Mouse (Mus musculus) midbrain, embryonic 13.5 days (tissue): Measurements from ENCODE around the gene Palm2. TPM values are rescaled to one million over a fixed set of nuclear protein-coding genes. Genes with fewer than 3 reads are reported as not detected.

Experiments
- ATAC-seq: fragments of 200-750 bp; cut with Nextera tagmentation; 2 replicates; pipeline ENCODE4 v1.8.0; 2017; ENCODE audit warnings: mild to moderate bottlenecking, moderate TSS enrichment, moderate library complexity
- H3K27ac ChIP-seq: fragments of 300-500 bp; sonication (generic); 2 replicates; pipeline ENCODE4 v1.5.1; 2015; ENCODE audit warnings: inconsistent platforms, mild to moderate bottlenecking, moderate library complexity
- H3K27me3 ChIP-seq: fragments of 300-500 bp; sonication (generic); 2 replicates; pipeline ENCODE4 v1.6.1; 2015; ENCODE audit warnings: mild to moderate bottlenecking, inconsistent platforms
- H3K36me3 ChIP-seq: fragments of 300-500 bp; sonication (generic); 2 replicates; pipeline ENCODE4 v1.6.1; 2015; ENCODE audit warnings: mild to moderate bottlenecking, inconsistent platforms
- H3K4me1 ChIP-seq: fragments of 300-500 bp; sonication (generic); replicated peaks from 2 replicates; pipeline ENCODE4 v1.6.1; 2015; ENCODE audit warnings: inconsistent platforms
- H3K4me2 ChIP-seq: fragments of 300-500 bp; sonication (generic); replicated peaks from 2 replicates; pipeline ENCODE4 v1.6.1; 2015; ENCODE audit warnings: moderate library complexity, mild to moderate bottlenecking, inconsistent platforms
- H3K4me3 ChIP-seq: fragments of 300-500 bp; sonication (generic); replicated peaks from 2 replicates; pipeline ENCODE4 v1.5.1; 2015; ENCODE audit warnings: mild to moderate bottlenecking, inconsistent platforms
- H3K9ac ChIP-seq: fragments of 300-500 bp; sonication (generic); replicated peaks from 2 replicates; pipeline ENCODE4 v1.6.1; 2015; ENCODE audit warnings: mild to moderate bottlenecking, inconsistent platforms
- H3K9me3 ChIP-seq: fragments of 300-500 bp; sonication (generic); 2 replicates; pipeline ENCODE4 v1.6.1; 2016; ENCODE audit warnings: mild to moderate bottlenecking, inconsistent platforms
- WGBS: fragments of 180-500 bp; shearing (Covaris S2); methylation state at CpG from one replicate; pipeline ENCODE4 v1.1.7; 2015; 5-methylcytosine and 5-hydroxymethylcytosine counted together
- polyA plus RNA-seq: library from polyadenylated mRNA; unstranded; fragments of >200 nt; fragmentation: Nextera tagmentation; extraction: Ambion mirVana; gene quantifications from 2 replicates; pipeline ENCODE4 v1.2.1, GENCODE M21; 2015

Palm2 gene
- polyA plus RNA-seq, 1 experiment from 2014 or later = 4.2 TPM

GRCm38 (mm10) chr4:57606258-57606657 is 172.2 kb downstream of the Palm2 start:
- Histone ChIP-seq H3K4me3 (no peak overlapping the region), H3K27me3 (no peaks in the 10 kb centered on the region), H3K36me3 (no peaks in the 10 kb centered on the region), H3K27ac (no peak overlapping the region), H3K9me3 (no peaks in the 10 kb centered on the region), H3K4me1 (no peaks in the 10 kb centered on the region), H3K9ac (no peak overlapping the region), H3K4me2 (no peak overlapping the region)
- 87% methylated on average over 3 of the region's 3 CpGs for WGBS
- ATAC-seq = no peak

GRCm38 (mm10) chr4:57607247-57607942 is 173.3 kb downstream of the Palm2 start:
- ATAC-seq = peak; percentile 70; the same call in 1 of the 2 replicates
- Histone ChIP-seq H3K4me3 (no peak overlapping the region), H3K27me3 (no peaks in the 10 kb centered on the region), H3K9me3 (no peaks in the 10 kb centered on the region), H3K4me2 (no peak overlapping the region), H3K27ac (no peak overlapping the region), H3K4me1 (peaks cover 7% of the 10 kb centered on the region; the same call in 1 of the 2 replicates), H3K9ac (no peak overlapping the region), H3K36me3 (no peaks in the 10 kb centered on the region)
- WGBS = 46% methylated on average over 22 of the region's 22 CpGs

- no peak for ATAC-seq
- H3K9me3 ChIP-seq = no peaks in the 10 kb centered on the region
- no peak overlapping the region for H3K9ac ChIP-seq
- peaks cover 7% of the 10 kb centered on the region; the same call in 1 of the 2 replicates for H3K4me1 ChIP-seq
- 60% methylated on average over 17 of the region's 17 CpGs for WGBS
- no peak overlapping the region for H3K4me2 ChIP-seq
- no peaks in the 10 kb centered on the region for H3K36me3 ChIP-seq
- no peak overlapping the region for H3K27ac ChIP-seq
- H3K27me3 ChIP-seq = no peaks in the 10 kb centered on the region
- H3K4me3 ChIP-seq = no peak overlapping the region
These were observed 177.4 kb downstream of the Palm2 start for GRCm38 (mm10) chr4:57611303-57612077.

- Histone ChIP-seq H3K9ac (no peak overlapping the region), H3K4me2 (no peak overlapping the region), H3K27ac (no peak overlapping the region), H3K4me1 (peaks cover 7% of the 10 kb centered on the region; the same call in 1 of the 2 replicates), H3K4me3 (no peak overlapping the region), H3K36me3 (no peaks in the 10 kb centered on the region), H3K27me3 (no peaks in the 10 kb centered on the region), H3K9me3 (no peaks in the 10 kb centered on the region)
- 89% methylated on average over 5 of the region's 5 CpGs for WGBS
- ATAC-seq = no peak
These were observed 178.7 kb downstream of the Palm2 start for GRCm38 (mm10) chr4:57612716-57613115.

GRCm38 (mm10) chr4:57614686-57615085 is 180.6 kb downstream of the Palm2 start:
- WGBS = 92% methylated on average over 4 of the region's 4 CpGs
- Histone ChIP-seq H3K36me3 (no peaks in the 10 kb centered on the region), H3K4me1 (peaks cover 7% of the 10 kb centered on the region; the same call in 1 of the 2 replicates), H3K9ac (no peak overlapping the region), H3K4me2 (no peak overlapping the region), H3K27me3 (no peaks in the 10 kb centered on the region), H3K4me3 (no peak overlapping the region), H3K9me3 (no peaks in the 10 kb centered on the region), H3K27ac (no peak overlapping the region)
- no peak for ATAC-seq

GRCm38 (mm10) chr4:57618743-57619142 is 184.7 kb downstream of the Palm2 start:
- no peaks in the 10 kb centered on the region for H3K9me3 ChIP-seq
- H3K4me3 ChIP-seq = no peak overlapping the region
- H3K4me2 ChIP-seq = no peak overlapping the region
- H3K27ac ChIP-seq = no peak overlapping the region
- H3K36me3 ChIP-seq = no peaks in the 10 kb centered on the region
- no peaks in the 10 kb centered on the region for H3K4me1 ChIP-seq
- no peak overlapping the region for H3K9ac ChIP-seq
- WGBS = 92% methylated on average over 6 of the region's 6 CpGs
- ATAC-seq = no peak
- no peaks in the 10 kb centered on the region for H3K27me3 ChIP-seq

- Histone ChIP-seq H3K4me3 (no peak overlapping the region), H3K36me3 (no peaks in the 10 kb centered on the region), H3K9ac (no peak overlapping the region), H3K4me1 (no peaks in the 10 kb centered on the region), H3K9me3 (no peaks in the 10 kb centered on the region), H3K27me3 (no peaks in the 10 kb centered on the region), H3K4me2 (no peak overlapping the region), H3K27ac (no peak overlapping the region)
- no peak for ATAC-seq
- WGBS = 86% methylated on average over 7 of the region's 7 CpGs
These were observed 188.8 kb downstream of the Palm2 start for GRCm38 (mm10) chr4:57622816-57623215.

GRCm38 (mm10) chr4:57624819-57625218 is 190.8 kb downstream of the Palm2 start:
- WGBS = 97% methylated on average over 2 of the region's 2 CpGs
- H3K9me3 ChIP-seq = no peaks in the 10 kb centered on the region
- H3K4me1 ChIP-seq = no peaks in the 10 kb centered on the region
- H3K4me3 ChIP-seq = no peak overlapping the region
- H3K9ac ChIP-seq = no peak overlapping the region
- H3K4me2 ChIP-seq = no peak overlapping the region
- no peak overlapping the region for H3K27ac ChIP-seq
- no peaks in the 10 kb centered on the region for H3K36me3 ChIP-seq
- no peak for ATAC-seq
- H3K27me3 ChIP-seq = no peaks in the 10 kb centered on the region

GRCm38 (mm10) chr4:57625306-57625705 is 191.3 kb downstream of the Palm2 start:
- Histone ChIP-seq H3K27ac (no peak overlapping the region), H3K27me3 (no peaks in the 10 kb centered on the region), H3K9me3 (no peaks in the 10 kb centered on the region), H3K9ac (no peak overlapping the region), H3K4me1 (no peaks in the 10 kb centered on the region), H3K4me2 (no peak overlapping the region), H3K36me3 (no peaks in the 10 kb centered on the region), H3K4me3 (no peak overlapping the region)
- no peak for ATAC-seq
- WGBS = 84% methylated on average over 1 of the region's 1 CpGs

GRCm38 (mm10) chr4:57625756-57626155 is 191.7 kb downstream of the Palm2 start:
- Histone ChIP-seq H3K36me3 (no peaks in the 10 kb centered on the region), H3K4me3 (no peak overlapping the region), H3K27me3 (no peaks in the 10 kb centered on the region), H3K4me1 (no peaks in the 10 kb centered on the region), H3K27ac (no peak overlapping the region), H3K9me3 (no peaks in the 10 kb centered on the region), H3K9ac (no peak overlapping the region), H3K4me2 (no peak overlapping the region)
- ATAC-seq = no peak
- WGBS = 73% methylated on average over 1 of the region's 1 CpGs

- no peak overlapping the region for H3K27ac ChIP-seq
- H3K27me3 ChIP-seq = no peaks in the 10 kb centered on the region
- no peaks in the 10 kb centered on the region for H3K4me1 ChIP-seq
- H3K9me3 ChIP-seq = no peaks in the 10 kb centered on the region
- WGBS = 91% methylated on average over 5 of the region's 5 CpGs
- no peaks in the 10 kb centered on the region for H3K36me3 ChIP-seq
- H3K4me3 ChIP-seq = no peak overlapping the region
- no peak overlapping the region for H3K4me2 ChIP-seq
- no peak for ATAC-seq
- H3K9ac ChIP-seq = no peak overlapping the region
These were observed 192.9 kb downstream of the Palm2 start for GRCm38 (mm10) chr4:57626921-57627320.

- no peak overlapping the region for H3K27ac ChIP-seq
- H3K4me1 ChIP-seq = peaks cover 4% of the 10 kb centered on the region; the same call in 1 of the 2 replicates
- WGBS = 86% methylated on average over 5 of the region's 5 CpGs
- H3K4me2 ChIP-seq = no peak overlapping the region
- no peaks in the 10 kb centered on the region for H3K36me3 ChIP-seq
- H3K27me3 ChIP-seq = no peaks in the 10 kb centered on the region
- no peak overlapping the region for H3K4me3 ChIP-seq
- H3K9me3 ChIP-seq = no peaks in the 10 kb centered on the region
- no peak overlapping the region for H3K9ac ChIP-seq
- ATAC-seq = no peak
These were observed 198.3 kb downstream of the Palm2 start for GRCm38 (mm10) chr4:57632386-57632785.
